Mouse (Mus musculus): ENCODE data around the gene Gm21776. TPM values are rescaled to one million over a fixed set of nuclear protein-coding genes. Genes with fewer than 3 reads are reported as not detected.

Gm21776 gene
- not detected in 2 replicates for polyA plus RNA-seq (2012; rRNA removed)

GRCm38 (mm10) chrY:76378362-76378761 is at the start of gene Gm21776:
Gm21776 (plus strand) TSS chrY:76378662.

